Mouse (Mus musculus) G1E (cell line): ENCODE results near the gene Myo19.

Experiments used
- CTCF ChIP-seq: IDR thresholded peaks from 2 replicates; pipeline ENCODE4 v1.5.1; 2012; ENCODE audit warnings: low read depth, low read length, inconsistent platforms, mixed read lengths
- GATA1 ChIP-seq: IDR thresholded peaks from 2 replicates; pipeline ENCODE4 v1.6.1; 2012; ENCODE audit warnings: borderline replicate concordance, low read length, inconsistent platforms, mixed read lengths
- POLR2AphosphoS5 ChIP-seq: IDR thresholded peaks from 2 replicates; pipeline ENCODE4 v1.6.1; 2012; ENCODE audit warnings: low read depth, low read length, inconsistent platforms; ENCODE audit not compliant: insufficient replicate concordance
- TAL1 ChIP-seq: conservative IDR thresholded peaks from 2 replicates; pipeline ENCODE4 v1.6.1; 2012; ENCODE audit warnings: low read depth, low read length, inconsistent platforms, mixed read lengths

- TF ChIP-seq CTCF (no peak), TAL1 (no peak), GATA1 (no peak), POLR2AphosphoS5 (no peak)
Observed at GRCm38 (mm10) chr11:84907081-84907480, 27.1 kb downstream of the Myo19 start.
